Mouse (Mus musculus) fat pad, adult 2 months (tissue): Measurements from ENCODE around the gene Homer2.

Experiments
- DNase-seq: peaks from one replicate; pipeline ENCODE4 v3.0.0-alpha.2; 2011; ENCODE audit warnings: low read depth, low spot score; ENCODE audit errors: extremely low read depth

The Homer2 gene

DNA sequence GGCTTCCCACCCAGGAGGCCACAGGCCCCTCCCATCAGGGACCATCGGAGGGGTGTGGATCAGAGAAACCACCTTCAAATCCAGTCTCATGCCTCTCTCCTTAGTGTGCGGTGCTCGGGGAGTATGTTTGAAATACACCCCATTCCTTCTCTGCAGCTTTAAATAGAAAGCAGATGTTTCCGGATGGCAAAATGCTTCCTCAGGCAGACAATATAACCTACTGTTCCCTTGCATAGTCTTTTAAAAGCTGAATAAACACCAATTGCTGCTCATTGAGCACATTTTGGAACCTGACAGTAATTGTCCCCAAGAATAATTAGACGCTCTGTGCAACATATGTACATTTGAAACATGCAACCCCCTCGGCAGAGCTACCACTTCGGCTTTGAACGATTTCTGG is 53.3 kb downstream of the Homer2 start:
- no peak for DNase-seq

DNA sequence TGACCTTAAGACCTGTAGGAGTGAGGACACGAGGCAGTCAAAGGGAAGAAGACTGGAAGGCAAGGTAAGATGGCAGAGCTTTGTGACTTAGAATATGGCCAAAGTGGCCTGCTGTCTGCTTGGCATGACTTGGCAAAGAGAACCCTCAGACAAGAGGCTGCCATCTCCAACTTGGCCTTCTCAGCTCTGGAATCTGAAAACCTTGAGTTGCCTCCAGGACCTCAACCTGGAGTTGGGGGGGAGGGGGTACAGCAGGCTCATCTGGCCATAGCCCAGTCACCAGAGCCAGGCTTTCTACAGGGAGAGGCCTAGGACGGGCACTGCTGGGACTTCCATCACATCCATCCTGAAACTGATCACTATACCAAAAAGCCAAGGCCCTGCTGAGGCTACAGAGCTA is 55.0 kb downstream of the Homer2 start:
- no peak for DNase-seq

DNA sequence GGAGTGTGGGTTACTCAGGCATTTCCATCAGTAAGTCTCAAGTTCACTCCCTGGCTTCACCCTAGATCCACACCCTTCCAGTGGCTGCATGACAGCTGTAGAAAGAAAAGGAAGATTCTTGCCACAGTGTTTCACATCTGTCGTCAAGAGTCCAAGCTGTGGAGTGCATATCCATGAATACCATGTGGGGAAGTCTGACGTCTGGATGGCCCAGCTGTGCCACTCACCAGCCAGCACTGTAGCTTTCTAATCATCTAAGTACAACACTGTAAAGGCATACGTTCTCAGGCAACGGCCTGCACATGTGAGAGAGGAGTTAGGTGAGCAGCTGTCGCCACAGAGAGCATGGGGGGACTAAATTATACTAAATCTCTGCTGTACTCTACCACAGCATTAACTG is 56.0 kb downstream of the Homer2 start:
- no peak for DNase-seq

DNA sequence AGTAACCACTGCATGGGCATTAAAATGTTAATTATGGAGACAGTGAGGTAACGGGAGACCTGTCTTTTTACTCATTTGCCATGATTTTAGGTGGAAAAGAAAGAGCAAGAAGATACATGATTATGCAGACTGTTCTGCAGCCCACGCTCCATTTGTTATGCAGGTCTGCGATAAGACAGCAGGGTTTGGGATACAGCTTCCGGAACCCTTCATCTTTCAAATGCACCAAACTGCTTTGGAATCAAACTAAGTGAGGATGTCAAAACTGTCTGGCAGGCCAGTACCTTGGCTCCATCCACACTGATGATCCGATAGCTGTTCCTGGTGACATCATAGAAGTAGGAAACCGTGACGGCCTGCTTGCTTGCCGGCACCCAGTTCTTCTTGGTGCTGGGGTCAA is 58.1 kb downstream of the Homer2 start:
- DNase-seq, result no peak

DNA sequence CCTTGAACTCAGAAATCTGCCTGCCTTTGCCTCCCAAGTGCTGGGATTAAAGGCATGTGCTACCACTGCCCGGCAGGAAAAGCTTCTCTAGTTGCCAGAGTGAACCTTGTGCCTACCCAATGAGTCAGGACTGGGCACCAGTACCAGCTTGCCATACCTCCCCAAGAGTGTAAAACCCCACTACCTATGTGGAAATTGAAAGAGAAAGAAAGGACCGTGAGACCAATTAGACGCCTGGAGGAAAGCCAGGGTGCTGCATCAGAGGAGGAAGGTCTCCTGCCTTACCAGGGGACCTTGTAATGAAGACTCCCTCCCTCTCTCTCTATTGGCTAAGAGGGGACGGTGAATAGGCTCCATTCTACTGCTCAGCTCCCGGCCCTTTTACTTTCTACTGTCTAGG is 59.4 kb downstream of the Homer2 start:
- DNase-seq, result no peak

DNA sequence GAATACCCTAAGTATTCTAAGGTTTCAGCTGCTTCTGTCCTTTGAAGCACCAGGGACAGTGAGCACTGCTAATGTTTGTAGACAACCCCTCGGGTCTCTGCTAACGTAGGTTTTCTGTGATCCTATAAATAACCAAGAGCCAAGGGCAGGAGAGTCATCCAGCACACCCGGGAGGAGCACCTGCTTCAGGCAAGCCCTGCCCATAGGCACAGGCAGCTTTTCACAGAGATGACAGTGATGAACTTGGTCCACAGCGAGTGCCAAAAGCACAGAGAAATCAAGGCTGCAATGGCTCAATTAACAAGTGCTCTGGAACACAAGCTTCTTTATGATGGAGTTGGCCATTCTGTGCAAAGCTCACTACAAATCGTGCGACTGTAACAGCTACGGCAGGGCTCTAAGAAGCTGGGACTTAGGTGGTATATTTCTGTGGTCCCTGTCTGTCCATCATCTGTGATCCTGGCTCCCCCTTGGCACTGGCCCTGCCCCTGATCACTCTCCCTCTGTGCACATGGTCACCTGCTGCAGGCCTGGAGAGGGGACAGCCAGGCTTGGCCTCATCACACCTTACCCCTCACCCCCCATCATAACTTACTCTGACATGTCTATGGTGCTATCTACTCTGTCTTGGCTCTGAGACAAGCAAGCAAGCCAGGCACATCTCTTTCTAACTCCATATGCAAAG is 62.6 kb downstream of the Homer2 start:
- no peak for DNase-seq

DNA sequence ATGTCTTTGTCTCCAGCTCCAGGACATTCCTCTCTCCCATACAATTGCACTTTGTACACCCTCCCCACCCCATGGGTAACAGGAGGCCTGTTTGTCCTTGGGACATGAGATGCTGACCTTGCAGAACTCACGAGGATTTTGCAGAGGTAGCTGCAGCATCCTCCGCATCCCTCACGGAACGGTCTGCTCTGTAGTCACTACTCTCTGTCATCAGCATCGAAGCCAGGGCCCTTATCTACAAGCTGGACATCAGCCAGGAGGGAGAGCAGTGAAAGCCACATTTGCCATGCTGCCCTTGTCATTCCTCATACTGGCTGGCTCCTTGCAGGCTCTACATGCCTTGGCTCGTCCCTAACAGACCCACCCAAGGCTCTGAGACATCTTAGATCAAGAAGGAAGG is 66.2 kb downstream of the Homer2 start:
- DNase-seq, result no peak

DNA sequence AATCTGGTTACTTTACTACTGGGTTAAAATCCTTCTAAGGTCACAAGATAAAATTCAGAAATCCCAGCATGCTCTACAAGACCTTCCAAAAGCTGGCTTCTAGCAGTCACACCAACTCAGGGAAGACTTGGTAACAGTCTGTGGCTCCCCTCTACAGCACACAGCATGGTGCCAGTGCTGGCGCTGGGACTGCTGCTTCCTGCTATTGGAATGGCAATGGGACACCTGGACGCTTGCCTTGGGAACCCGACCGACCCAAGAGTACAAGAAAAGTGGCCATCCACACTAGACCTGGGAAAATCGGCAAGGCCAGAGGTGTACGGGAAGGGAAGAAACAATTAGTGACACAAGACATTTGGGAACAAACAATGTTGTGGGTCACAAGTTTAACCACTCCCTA is 74.7 kb downstream of the Homer2 start:
- DNase-seq, result no peak

DNA sequence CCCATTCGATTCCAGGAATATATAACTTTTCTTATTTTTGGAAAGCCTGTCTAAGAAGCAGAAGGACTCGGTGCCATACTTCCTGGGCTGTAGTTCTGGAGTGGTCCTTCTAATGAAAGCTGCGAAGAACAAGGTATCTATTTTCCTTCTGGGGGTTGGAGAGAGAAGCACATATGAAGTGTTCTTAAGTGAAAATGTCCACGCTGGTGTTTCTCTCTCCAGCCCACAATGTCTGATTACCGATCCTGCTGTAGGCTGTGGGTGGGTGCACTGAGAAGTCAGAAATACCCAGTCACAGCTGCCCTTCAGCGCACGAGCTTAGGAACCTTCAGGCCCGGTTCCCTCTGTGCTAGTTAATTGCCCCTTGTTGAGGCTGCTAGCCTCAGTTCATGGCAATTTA is 76.1 kb downstream of the Homer2 start:
- DNase-seq, result no peak

DNA sequence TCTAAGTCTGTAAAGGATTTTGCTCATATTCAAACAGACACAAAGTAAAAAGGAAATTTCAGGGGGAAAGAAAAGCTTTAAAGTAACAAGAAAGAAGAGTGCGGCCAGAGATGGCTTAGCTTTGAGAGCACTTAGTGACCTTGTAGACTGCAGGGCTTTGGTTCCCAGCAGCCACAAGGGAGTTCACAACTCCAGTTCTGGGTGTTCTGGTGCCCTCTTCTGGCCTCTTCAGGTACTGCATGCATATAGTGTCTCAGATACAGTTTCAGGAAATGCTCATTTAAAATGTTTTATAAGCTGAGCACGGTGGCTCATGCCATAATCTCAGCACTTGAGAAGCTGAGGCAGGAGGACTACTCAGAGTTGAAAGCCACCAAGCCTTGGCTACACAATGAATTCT is 80.9 kb downstream of the Homer2 start:
- DNase-seq, result no peak

DNA sequence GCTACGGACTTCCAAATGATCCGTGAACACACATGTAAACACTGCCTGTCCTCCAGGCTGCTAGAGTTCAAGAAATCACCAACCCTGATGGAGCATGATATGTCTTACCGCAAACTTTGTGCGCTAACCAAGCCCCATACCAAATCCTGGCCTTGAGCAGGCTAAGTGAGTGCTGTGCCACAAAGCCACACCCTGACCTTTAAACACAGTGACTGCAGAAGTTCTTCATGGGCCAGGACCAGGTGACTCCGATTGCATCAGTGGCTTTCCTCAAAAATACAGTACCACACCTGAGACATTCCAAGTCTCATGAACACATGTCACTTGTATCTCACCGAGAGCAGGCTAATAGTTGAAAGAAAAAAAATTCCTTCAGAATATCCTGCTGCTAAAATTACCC is 83.6 kb downstream of the Homer2 start:
- DNase-seq, result no peak

DNA sequence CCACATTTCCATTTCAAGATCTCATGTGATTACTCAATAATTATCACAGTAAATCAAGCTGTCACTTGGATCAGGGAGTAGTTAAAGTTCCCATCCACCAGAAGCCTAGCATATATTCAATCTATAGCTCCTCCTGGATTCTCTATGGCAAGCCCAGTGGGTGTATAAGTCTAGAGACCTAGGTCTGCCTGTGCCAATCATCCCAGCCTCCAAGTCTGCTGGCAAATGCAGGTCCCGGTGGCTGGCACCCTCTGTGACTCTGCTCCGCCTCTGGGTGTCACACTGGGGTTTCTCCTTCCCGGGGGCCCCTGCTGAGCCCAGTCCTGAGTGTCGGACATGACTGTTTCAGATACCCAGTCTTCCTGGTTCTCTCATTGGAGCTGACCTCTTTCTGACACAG is 84.5 kb downstream of the Homer2 start:
- no peak for DNase-seq

DNA sequence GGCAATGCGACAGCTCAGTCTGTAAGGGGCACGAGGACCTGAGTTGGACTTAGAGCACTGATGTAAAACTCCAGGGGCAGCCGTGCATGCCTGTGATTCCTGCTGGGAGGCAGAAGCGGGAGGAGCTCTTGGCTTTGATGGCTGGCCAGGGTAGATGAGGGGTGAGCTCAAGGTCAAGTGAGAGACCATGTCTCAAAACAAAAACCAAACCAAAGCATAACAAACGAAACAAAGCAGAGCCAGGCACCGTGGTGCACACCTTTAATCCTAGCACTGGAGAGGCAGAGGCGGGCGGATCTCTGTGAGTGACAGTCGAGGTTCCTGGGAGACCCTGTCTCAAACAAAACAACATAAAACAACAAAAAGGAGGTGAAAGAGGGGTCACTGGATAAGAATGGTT is 92.3 kb downstream of the Homer2 start:
- DNase-seq, result no peak

DNA sequence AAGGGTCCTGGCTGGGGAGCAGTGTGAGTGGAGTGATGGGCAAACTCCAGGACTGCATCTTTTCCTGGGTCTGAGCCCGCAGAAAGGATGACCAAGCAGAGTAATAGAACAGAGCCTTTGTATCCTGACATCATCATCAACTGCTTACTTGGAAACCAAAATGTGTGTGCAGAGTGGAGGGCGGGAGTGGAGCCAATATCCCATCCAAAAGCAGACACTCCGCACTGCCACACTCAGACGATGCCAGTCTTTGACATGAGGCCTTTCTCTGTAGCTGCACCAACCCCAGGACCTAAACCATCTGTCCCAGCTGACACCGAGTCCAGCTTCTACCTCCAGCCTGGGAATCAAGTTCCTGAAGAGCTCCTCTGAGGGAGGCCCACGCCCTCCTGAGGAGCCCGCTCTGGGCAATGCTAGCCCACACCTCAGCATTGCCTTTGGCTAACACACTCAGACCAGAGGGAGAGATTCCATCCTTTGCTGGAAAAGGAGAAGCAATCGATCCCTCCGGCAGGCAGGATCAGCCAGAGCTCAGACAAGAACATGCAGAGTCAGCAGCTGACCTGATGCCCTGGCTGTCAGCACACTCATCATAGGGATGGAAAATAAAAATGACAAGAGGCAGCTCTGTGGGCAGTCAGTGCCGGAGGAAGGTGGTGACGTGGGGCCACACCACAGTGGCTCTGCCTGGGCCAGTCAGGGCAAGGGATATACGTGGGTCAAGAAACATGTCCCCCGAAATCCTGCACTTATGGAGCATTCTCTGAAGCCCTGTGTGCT is 94.3 kb downstream of the Homer2 start:
- no peak for DNase-seq

DNA sequence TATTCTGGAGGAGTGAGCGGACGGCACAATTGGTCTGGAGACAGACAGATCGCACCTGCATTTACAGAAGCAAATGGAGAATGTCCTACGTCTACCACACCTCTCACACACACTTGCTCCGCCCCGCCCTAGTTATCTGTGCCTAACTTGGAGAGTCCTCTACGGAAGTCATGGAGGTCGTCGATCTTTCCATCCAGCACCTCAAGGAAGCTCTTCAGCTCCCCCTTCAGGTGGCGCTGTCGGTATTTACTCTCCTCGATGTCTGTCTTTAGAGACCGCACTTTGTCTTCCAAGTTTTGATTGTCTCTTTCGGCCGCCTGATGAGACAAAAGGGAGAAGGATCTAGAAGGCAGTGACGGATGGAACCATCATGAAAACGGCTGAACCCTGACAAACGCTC is 97.2 kb downstream of the Homer2 start:
- DNase-seq, result no peak

DNA sequence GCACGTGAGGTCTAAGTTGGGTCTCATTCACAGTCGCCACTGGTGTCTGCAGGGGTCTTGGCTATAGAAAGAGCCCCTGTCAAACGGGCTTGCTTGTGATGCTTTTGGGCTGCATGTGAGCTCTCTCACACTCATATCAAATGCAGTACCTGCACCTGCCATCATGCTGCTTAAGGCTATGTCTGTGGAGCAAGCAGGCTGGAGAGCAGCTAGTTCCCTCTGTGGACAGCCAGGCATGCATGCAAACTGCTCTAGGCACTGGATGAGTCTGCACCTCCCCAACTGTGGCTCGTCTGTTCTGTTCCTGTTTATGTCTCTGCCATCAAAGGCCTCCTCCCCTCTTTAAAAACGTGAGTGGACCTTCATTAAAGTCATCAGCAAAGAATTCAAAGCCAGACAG is 100.9 kb downstream of the Homer2 start:
- DNase-seq, result no peak

DNA sequence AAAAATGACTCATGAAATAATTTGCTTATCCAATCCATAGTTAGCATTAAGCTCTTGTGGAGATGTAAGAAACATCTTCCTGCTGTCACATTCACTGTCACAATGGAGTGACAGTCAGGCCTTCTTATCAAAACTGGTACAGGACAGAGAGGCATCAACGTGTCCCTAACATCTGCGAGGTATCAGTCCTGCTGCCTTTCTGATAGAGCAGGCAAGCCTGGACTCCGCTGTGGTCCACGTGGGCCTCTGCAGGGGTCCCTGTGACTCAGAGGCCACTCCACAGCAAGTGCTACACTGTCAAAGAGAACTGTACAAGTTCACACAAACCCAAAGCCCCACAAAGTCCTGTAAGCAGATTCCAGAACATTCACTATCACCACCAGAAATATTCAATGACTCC is 101.8 kb downstream of the Homer2 start:
- DNase-seq, result no peak

DNA sequence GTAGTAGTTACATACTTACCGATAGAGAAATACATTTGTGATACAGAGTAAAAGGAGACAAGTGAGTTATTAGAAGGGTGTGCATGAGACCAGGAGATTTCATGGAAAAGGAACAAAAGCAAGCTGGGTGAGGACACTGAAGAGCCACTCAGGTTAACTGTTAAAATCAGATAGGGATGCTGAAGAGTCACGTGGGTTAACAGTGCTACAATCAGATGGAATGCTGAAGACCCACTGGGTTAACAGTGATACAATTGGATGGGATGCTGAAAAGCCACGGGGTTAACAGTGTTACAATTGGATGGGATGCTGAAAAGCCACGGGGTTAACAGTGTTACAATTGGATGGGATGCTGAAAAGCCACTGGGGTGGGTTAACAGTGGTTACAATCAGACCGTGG is 102.3 kb downstream of the Homer2 start:
- no peak for DNase-seq

DNA sequence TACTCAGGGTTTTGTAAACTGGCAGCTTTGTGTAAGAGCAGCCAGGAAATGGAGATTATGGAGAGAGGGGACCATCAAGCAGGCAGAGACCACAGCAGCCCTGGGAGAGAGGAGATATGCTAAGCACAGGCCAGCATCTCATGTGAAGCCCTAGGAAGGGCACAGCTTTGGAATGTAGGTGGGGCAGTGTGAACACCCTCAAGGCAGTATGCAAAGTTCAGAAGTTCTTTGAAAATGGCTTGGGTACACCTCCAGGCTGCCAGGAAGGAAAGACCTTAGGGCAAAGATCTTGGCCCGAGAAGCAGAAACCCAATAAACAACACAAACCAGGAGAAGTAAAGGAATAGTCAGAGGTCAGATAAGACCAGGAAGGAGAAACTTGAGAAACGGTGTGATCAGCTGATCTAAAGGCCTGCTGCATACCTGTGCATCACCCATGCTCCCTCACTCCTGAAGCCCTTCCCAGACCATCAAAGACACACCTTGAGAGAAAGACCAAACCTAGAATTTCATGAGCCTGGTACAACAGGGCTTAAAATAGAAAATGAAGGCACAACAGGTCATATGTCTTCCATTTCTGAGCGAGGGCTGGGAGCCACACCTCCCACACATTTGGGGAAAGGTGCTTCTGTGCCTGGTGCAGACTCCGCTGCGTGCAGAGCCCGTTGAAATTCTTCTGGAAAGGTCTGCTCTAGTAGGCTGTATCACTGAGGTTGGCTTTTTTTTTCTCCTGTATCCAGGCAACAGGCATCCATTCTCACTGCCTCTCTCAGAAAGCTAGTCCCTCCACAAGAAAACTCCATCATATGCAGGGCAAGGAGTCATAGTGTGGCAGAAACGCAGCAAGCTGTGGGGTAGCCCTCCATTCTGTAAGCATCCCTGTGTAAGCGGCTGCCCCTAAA is 107.7 kb downstream of the Homer2 start:
- no peak for DNase-seq

DNA sequence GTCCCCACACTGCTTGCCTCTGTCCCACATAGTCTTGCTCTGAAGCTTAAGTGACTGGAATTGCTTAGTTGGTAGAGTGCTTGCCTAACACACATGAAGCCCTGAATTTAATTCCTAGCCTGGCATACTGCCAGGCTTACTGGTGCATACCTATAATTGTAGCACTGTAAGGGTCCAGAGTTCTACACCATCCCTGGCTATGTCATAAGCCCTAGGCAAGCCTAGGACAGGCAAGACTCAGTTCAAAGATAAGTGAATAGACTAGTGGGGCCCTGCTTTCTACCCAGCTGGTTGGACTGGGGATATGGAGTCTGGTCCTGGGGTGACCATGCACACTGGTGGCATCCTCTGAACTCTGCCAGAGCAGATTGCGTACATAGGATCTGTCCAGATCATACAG is 109.7 kb downstream of the Homer2 start:
- DNase-seq, result no peak

DNA sequence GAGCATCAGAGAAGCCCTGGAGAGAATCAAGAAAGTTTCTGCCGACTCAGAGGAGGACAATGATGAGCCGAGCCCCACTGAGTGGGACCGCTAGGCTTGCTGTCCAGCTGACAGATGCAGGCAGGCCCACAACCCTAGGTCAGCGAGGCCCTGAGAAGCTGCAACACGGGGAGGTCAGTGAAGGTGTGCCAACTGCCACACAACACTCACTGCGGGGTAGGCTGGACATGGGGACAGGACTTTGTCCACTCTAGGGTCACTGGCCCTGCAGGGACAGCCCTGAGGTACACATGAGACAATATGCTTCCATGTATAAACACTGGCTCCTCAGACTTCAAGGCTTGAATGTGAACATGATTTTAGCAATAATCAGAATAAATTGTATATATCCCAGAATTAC is 111.2 kb downstream of the Homer2 start:
- DNase-seq, result no peak

DNA sequence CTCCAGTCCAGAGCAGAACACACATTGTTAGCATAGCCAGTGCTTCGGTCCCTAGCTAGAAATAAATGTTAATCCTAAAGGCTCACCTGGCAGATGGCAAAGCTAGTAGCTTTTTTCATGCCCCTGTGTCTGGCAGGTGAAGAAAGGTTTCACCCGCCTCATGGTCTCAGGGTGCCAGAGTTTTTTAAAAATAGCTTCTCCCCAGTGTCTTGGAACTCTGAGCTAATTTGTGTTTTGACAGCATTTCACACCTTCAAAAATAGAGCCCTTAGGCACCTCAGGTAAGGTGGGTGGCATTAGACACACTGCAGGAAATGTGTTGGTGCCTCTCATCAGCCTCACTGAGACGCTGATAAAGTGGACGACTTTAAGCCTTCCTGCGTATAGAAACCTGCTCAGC is 112.3 kb downstream of the Homer2 start:
- no peak for DNase-seq
